Mouse (Mus musculus): ENCODE data around the gene Anpep. TPM values are rescaled to one million over a fixed set of nuclear protein-coding genes. Genes with fewer than 3 reads are reported as not detected.

Gene Anpep
- total RNA-seq, 1 experiment from 2014 or later: not detected

DNA sequence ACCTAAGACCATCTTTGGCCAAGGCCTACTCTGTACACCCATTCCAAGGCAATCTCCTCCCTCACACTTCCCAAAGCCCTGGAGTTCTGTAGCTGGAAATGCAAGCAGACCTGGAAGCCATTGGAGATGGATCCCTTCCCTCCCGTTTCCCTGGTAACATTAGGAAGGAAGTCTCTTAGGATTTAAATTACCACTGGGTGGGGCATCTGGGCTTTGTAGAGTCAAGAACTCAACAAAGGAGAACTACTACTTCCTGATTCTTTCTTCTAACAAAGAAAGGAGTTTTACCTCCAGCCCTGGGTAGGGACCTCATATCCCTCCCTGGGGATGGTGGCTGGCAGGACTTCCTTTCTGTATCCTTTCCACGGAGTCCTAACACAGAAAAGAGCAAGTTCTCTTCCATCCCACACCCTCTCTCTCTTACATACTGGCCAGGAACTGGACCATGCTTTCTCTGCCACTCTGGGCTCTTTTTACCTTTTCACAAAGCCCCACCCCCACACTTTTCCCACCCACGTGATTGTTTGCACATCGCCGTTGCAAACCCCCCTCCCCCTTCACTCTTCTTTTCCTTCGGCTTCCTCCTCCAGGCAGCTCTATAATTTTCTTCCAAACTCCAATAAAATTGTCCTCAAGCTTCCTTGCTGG, 8.3 kb upstream of the Anpep start:
- ATAC-seq (ENCODE audit: extremely low read depth, insufficient number of reproducible peaks, low FRiP score, poor library complexity, severe bottlenecking): no peak

DNA sequence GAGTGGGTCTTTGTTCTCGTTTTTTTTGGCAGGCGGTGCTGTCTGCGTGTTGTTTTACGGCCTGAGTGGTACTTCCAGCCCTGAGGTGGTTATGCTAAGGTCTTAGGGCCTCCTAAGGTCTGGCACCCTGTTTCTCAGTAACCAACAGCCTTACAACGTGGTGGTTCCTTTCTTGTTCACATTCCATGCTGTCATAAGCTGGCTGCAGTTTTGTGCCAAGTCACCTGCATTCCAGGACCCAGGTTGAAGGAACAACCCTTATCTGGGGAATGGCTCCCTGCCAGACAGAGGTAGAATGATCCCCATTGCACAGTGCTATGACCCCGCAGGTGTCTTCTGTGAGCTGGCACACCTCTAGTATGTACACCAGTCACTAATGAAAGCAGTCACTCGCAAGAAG, 7.6 kb upstream of the Anpep start:
- no peak for ATAC-seq (ENCODE audit: extremely low read depth, insufficient number of reproducible peaks, low FRiP score, poor library complexity, severe bottlenecking)

DNA sequence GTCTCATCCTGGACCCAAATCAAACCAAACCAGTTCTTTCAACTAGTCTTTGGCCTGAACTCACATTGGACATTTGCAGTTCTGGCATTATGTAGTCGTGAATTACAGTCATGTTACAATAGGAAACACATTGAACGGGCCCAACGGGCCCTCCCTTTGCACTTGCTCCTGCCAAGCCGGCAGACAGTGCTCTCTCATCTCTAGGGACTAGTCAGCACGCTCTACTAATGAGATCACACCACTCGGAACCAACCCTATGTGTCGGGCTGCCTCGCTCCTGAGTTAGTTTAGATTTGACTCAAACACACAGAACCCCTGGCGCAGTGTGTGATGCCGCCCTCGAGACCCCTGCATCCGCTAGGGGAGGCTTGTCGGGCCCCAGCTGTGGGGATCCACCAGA, 7.0 kb upstream of the Anpep start:
- no peak for ATAC-seq (ENCODE audit: extremely low read depth, insufficient number of reproducible peaks, low FRiP score, poor library complexity, severe bottlenecking)

DNA sequence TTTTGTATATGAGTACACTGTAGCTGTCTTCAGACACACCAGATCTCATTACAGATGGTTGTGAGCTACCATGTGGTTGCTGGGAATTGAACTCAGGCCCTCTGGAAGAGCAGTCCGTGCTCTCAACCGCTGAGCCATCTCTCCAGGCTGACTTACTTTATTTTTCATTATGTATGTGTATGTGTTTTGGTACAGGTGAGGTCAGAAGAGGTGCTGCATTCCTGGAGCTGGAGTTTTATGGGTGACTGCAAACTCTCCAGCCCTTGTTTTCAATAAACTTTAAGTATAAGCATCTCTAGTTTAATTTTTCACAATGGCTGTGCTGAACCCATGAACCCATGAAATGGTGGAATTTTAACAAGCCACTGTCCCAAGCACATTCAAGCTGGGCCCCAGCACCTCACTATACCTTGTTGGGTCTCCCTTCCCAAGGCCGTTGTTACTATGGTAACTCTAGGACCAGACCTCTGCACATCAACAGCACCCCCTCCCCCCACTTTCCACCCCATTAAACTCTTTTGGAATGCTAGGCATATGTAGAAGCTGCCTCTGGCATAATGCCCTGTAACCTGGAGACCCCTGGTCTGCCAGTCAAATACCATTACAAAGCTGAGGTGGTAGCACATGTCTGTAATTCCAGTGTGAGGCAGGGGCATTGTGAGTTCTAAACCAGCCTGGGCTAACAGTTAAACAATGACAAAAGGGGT, 5.6 kb upstream of the Anpep start:
- no peak for ATAC-seq (ENCODE audit: extremely low read depth, insufficient number of reproducible peaks, low FRiP score, poor library complexity, severe bottlenecking)

DNA sequence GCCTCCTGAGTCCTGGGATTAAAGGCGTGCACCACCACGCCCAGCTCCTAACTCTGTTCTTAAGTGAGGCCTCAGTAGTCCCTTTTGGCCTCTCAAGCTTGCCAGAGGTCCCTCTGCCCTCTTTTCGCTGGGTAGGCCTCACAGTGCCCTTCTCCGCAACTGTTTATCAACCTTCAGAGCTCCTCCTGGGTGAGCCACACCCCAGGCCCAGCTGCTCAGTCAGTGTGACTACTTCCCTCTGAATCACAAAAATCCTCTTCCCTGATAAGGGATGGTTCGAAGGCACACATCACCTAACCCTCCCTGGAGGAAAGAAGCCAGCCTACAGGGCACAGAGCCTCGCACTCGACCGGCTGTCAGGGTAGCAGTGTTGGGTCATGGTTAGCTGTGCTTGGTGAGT, 935 bp upstream of the Anpep start:
- ATAC-seq (ENCODE audit: extremely low read depth, insufficient number of reproducible peaks, low FRiP score, poor library complexity, severe bottlenecking): no peak

DNA sequence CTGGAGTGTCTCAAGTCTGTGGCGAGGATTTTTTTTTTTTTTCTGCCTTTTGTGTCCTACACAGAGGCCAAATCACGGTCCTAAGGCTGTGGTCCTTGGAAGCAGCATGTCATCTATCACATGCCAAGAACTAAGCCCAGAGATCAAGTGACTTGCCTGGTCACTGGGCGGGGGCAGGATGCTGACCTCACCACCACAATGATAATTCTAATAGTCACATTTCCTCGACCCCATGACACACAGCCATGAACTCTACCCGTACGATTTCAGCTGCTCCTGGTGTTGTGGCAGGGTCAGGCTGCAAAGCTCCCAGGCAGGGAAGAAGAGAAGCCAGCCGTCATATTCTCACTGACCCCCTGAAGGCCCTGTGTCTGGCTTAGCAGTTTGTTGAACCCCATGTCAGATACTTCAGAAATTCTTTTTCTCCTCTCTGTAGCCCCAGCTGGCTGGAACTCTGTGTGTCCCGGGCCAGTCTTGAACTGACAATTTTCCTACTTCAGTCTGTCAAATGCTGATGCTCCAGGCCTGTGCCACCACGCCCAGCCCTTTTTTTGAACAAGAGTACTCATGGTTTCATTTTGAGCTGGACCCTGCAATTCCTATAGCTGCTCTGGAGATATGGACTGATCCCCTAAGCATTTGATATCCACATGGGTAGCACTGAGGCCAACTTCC, 1.8 kb downstream of the Anpep start:
- no peak for ATAC-seq (ENCODE audit: extremely low read depth, insufficient number of reproducible peaks, low FRiP score, poor library complexity, severe bottlenecking)

DNA sequence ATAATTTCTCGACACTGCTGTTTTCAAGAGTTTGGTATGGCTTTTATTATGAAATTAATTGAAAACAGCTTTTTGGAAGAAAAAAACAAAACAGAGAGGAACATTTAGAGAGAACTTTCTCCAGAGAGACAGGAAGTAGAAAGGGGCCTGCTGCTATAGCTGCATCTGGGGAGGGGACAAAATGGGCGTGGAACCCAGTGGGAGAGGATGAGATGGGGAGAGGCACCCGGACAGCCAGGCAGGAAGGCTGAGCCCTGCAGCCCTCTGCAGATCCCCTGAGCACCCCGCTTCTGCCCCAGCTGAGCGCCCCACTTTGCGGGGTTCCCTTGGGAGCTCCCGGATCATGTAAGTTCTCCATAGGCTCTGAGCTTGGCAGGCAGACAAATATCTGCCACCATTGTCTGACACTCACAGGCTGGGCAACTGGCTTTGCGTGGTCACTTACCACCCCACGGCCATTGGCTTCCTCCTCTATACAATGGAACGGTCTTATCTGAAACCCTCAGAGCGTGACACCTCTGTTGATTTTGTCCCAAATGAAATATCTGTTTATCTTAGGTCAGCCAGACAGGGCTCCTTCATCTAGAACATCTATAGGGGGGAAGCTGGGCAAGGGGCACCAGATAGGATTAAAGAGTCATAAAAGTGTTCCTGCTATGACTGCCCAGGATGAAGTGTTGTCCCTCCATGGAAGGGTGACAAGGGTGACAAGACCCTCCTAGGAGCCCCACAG, 2.5 kb downstream of the Anpep start:
- no peak for ATAC-seq (ENCODE audit: extremely low read depth, insufficient number of reproducible peaks, low FRiP score, poor library complexity, severe bottlenecking)

DNA sequence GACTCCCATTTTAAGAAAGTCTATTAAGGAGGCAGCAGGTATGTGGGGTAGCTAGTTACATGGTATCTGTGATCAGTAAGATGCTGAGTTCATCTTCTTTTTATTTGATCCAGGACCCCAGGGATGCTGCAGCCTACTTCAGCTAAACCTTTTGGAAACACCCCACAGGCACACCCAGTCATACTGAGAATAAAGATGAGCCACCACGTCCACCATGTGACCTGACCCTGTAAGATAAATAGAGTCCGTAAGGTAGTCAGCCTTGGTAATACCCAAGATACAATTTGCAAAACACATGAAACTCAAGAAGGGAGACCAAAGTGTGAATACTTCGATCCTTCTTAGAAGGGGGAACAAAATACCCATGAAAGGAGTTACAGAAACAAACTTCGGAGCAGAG, 4.6 kb downstream of the Anpep start:
- no peak for ATAC-seq (ENCODE audit: extremely low read depth, insufficient number of reproducible peaks, low FRiP score, poor library complexity, severe bottlenecking)

DNA sequence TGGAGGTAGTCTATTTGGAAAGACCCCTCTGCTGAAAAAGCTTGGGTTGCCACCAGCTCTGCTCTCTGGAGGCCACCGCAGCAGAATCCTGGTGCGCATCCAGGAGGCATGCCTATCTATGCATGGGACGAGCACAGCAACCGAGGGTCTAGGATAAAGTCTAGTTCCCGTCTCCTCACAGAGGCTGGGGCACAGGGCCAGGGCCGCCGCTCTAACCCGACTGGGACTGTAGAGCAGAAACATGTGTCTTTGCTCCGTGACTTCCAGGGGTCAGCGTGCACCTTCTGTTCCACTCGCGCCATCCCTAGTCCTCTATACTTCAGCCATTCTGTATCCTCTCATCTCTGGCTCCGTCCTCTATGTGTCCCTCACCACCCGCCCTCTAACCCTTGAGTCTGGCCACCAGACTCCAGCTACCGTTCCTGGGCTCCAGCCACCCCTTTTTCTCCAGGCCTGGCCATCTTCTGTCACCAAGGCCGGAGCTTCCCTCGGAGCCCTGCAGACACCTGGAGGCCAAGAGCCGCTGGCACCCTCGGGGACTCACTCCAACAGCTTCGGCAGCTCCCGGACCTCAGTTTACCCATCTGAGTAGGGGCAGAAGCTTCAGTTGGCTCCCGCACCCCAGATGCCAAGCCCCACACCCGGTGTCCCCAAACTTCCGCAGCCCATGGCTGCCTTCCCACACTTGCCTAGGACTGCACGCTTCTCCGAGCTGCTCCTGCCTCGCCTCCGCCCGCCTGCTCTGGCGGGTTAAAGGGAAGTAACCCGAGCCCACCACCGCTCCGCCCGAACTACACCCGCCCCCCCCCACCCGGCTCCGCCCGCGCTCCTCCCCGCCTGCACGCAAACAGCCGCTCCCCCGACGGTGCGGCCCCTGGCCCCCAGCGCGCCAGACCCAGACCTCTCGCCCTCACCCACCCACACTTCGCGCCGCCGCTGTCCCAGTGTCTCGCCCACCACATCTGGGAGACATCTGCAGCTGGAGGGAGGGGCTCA, 13.1 kb downstream of the Anpep start:
- no peak for ATAC-seq (ENCODE audit: extremely low read depth, insufficient number of reproducible peaks, low FRiP score, poor library complexity, severe bottlenecking)

DNA sequence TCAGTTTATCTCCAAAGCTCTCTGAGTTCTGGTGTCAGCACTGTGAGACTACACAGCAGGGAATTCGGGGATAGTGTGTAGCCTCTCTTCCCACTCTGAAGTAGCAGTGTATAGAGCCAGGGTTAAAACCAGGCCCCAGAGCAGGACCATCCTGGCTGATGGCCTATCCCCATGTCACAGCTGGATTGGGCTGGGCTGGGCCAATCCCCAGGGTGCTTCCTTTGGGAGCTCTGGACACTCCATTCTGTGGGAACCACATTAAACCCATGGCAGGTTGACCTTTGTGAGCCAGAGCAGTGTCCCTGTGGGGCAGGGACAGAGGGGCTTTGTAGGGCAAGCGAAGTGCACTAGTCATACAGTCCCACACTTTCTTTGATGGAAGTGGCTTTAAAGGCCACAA, 14.5 kb downstream of the Anpep start:
- ATAC-seq (ENCODE audit: extremely low read depth, insufficient number of reproducible peaks, low FRiP score, poor library complexity, severe bottlenecking): no peak

DNA sequence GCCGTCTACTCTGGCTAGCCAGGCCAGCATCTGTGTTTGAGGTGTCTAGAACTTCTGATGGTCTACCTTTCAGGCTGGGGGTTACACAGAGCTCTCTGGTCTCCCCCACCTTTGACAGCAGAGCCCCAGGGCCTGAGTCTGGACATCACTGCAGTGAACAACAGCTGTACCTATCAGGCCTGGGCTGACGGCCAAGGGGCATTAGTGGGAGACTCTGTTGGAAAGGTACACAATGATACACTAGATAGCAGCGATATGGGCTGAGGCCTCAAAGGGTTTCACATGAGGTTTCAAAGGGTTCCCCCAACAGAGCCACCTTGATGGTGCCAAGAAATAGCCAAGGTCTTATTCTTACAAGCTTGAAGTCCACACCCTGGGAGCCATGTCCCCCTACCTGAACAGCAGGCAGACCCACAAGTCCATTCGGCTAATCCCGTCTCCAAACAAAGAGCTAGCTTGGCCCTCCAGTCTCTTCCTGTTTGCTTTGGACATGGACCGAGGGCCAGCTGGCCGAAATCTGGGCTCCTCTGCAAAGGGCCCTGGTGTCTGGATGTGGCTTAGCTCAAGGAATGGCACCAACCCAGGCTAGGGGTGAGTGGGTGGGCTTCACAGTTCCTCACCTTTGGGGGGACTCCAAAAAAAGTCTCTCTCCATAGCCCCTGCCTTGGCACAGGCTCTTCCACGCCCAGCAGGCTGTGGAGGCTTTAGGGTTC, 16.6 kb downstream of the Anpep start:
- no peak for ATAC-seq (ENCODE audit: extremely low read depth, insufficient number of reproducible peaks, low FRiP score, poor library complexity, severe bottlenecking)

DNA sequence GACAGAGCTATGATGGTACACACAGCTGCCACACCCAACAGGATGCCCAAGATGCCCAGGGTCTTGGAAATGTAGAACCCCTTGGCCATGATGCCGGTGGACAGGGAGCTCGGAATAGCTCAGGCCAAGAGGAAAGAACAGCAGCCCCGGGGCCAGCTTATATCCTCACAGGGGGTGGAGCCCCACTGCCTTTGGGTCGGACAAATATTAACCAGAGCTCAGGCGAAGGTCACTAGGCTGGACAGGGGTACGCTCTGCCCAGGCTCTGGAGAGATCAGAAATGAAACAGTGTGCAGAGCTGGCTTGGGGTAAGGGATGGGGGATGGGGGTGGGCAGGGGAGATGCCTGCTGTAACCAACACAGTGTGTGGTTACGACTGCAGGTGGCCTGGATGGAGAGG, 18.7 kb downstream of the Anpep start:
- ATAC-seq (ENCODE audit: extremely low read depth, insufficient number of reproducible peaks, low FRiP score, poor library complexity, severe bottlenecking): no peak

DNA sequence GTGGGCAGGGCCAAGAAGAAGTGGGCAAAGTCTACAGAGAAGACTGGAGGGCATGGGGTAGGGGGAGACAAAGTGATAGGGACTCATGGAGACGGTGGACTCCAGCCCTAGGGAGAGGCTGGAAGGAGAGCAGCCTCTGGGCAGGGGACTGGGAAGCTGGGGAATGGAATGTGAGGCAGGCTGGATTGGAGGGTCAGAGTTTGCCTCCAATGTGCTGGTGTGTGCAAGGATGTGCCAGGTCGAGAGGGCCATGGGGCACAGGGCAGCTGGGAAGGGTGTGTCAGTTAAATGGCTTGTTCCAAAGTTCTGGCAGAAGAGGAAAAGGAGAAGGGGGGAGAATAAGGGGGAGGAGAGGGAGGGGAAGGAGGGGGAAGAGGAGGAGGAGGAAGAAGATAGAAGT, 23.6 kb downstream of the Anpep start:
- no peak for ATAC-seq (ENCODE audit: extremely low read depth, insufficient number of reproducible peaks, low FRiP score, poor library complexity, severe bottlenecking)

DNA sequence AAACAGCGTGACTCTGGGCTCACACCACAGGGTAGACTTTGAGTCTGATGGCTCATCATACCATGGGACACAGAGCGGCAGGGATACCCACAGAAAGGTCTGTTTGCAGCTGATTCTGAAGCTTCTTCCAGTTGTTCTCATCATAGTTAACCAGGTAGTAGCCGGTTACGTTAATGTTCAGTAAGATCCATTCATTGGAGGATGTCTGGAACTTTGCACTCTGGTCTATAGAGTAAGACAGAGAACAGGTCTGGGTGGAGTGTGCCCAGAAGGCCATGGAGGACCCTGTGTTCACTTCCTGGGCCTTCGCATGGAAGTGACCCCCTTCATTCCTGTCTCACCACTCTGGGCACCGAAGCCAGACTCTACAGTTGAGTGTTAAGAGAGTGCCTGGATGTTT, 25.7 kb downstream of the Anpep start:
- no peak for ATAC-seq (ENCODE audit: extremely low read depth, insufficient number of reproducible peaks, low FRiP score, poor library complexity, severe bottlenecking)

DNA sequence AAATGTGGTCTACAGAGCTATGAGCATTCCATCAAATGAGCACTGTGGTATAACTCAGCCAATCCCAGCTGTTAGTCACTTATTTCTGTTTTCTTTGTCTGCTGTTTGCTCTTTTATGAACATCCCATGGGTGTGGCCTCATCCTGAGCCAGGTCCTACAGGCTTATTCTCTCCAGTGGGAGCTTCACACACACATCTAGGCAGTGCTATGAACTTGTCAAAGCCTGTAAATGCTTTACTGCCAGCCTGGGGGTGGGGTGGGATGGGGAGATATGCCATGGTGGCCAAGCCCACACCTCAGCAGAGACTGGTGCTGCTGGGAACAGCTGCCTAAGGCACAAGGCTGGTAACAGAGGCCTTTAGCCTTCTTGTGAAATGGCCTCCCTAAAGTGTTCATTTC, 27.9 kb downstream of the Anpep start:
- ATAC-seq (ENCODE audit: extremely low read depth, insufficient number of reproducible peaks, low FRiP score, poor library complexity, severe bottlenecking): no peak

DNA sequence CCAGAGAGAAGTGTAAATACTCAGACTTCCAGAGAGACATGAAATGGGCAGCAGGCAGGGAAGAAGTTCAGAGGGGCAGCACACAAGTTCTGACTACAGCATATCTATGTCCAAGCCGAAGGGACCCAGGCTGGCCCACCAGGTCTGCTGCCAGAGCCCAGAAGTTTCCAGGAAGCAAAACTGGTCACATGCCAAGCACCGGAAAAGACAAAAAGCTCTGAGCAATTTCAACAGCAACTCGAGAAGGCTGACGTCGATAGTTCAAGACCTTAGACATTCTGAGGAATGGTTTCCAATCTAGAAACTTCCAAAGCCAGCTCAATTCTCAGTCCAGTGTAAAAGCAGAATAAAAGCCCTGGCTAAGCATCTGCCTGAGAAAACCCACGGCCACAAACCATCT, 29.3 kb downstream of the Anpep start:
- no peak for ATAC-seq (ENCODE audit: extremely low read depth, insufficient number of reproducible peaks, low FRiP score, poor library complexity, severe bottlenecking)

DNA sequence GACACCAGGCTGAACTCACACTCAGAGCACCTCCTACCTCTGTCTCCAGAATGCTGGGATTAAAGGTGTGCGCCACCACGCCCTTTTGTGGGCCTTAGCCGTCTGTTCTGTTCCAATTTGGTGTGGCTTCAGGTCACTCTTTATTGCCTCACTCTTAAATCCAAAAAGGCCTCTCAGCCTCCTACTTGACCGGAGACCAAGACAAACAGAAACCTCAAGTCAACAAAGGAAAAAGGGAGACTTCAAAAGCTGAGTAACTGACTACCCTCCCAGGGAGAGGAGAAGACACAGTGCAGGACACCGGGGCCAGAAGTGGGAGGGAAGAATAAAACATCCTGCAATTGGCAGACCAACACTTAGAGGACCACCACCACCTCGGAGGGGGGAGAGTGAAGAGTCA, 29.7 kb downstream of the Anpep start:
- ATAC-seq (ENCODE audit: extremely low read depth, insufficient number of reproducible peaks, low FRiP score, poor library complexity, severe bottlenecking): no peak

DNA sequence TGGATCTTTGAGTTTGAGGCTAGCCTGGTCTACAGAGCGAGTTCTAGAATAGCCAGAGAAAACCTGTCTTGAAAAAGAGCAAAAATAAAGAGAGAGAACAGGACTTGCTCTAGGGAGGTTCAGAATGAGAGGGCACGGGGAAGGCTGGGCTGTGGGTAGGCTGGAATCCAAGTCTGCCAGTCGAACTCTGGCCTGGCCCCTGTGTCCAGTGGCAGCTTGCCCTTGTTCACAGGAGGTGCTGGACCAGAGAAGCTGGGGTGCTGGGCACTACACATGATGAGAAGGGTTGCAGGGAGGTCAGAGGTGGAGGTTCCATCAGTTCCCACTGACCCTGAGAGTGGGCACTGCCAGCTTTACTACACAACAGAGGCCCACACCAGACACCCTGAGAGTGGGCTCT, 32.5 kb downstream of the Anpep start:
- ATAC-seq (ENCODE audit: extremely low read depth, insufficient number of reproducible peaks, low FRiP score, poor library complexity, severe bottlenecking): no peak
